Mouse (Mus musculus): ENCODE data around the gene Asna1. TPM values are rescaled to one million over a fixed set of nuclear protein-coding genes. Genes with fewer than 3 reads are reported as not detected.
A peak's percentile ranks its signal among the peaks of the same experiment; 100 is the strongest.

The Asna1 gene
- total RNA-seq, 2 experiments from 2014 or later, result 19.0 to 42.8 TPM

DNA sequence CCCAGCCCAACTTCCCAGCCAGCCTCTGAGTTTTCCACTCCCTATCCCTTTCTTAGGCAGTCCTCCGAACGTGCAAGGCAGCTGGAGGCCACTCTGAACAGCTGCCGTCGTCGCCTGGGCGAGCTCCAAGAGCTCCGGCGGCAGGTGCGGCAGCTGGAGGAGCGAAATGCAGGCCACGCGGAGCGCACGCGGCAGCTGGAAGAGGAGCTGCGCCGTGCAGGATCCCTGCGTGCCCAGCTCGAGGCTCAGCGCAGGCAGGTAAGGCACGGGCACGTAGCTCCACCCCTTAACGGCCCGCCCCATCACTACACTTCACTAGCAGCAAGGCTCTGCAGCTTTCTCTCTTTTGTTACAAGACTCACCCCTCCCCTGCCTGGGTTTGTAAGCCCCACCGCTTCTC lies 29.4 kb downstream of the Asna1 start:
- no peak for ATAC-seq (replicated peaks; ENCODE audit: low FRiP score, poor library complexity, severe bottlenecking)

DNA sequence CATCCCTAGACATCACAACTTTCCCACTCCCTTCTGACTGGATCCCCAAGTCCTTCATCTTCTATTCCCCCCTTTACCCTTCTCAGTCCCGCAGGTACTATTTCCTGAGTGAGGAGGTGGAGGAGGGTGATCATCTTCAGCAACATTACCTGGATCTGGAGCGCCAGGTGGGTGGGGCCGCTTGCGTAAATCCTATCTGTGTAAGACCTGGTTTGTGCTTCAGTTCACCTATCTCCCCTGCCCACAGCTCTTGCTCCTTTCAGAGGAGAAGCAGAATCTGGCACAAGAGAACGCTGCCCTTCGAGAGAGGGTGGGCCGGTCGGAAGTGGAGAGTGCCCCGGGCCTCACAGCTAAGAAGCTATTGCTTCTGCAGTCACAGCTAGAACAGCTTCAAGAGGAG lies 30.7 kb downstream of the Asna1 start:
- no peak for ATAC-seq (replicated peaks; ENCODE audit: low FRiP score, poor library complexity, severe bottlenecking)

- ATAC-seq (replicated peaks; ENCODE audit: low FRiP score, poor library complexity, severe bottlenecking), result peak; percentile 46
These were observed 34.2 kb downstream of the Asna1 start for GRCm38 (mm10) chr8:84990836-84991235.

DNA sequence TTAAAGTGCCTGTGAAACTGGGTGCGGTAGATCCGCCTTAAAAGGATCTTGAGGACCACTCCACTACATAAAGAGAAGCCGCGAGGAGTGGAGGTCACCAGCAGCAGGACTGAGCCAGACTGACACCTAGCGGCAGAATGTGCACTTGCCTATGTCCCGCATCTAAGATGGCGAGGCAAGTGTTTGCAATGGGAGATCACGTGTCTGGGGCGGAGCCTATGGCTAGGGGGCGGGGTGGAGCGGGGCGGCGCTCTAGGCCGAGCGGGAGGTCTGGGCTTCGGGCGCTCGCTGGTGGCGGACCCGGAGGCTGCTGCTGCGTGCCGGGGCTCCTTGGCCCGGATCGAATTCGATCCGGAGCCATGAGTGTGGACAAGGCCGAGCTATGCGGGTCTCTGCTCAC lies 34.7 kb downstream of the Asna1 start, which contains the start of gene Hook2:
Gene Hook2, plus strand, starts transcription at position 255 of the 400 bp plus-strand sequence.
- ATAC-seq (replicated peaks; ENCODE audit: low FRiP score, poor library complexity, severe bottlenecking), result peak; percentile 81

GRCm38 (mm10) chr8:84989810-84990209 lies 35.3 kb downstream of the Asna1 start:
- ATAC-seq (replicated peaks; ENCODE audit: low FRiP score, poor library complexity, severe bottlenecking), result peak; percentile 79

- peak; percentile 39 for ATAC-seq (replicated peaks; ENCODE audit: low FRiP score, poor library complexity, severe bottlenecking)
These were observed 35.8 kb downstream of the Asna1 start for GRCm38 (mm10) chr8:84989311-84989731.

DNA sequence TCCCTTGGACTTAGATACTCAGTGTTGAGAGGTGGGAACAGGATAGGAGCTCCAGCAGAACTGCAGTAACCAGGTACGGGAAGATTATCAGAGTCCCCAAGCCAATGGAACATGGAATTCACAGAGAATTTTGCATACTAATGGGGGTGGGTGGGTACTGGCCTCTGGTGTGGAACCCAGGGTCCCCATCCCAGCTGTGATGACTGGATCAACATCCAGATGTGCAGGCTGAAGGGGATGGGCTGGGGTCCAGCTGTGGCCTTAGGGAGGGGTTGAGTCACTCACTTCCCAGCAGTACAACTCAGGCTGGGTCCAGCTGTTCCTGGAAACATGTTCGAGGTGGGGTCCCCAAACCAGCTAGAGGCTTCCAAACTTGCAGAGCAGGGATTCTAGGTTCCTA lies 37.2 kb downstream of the Asna1 start:
- ATAC-seq (replicated peaks; ENCODE audit: low FRiP score, poor library complexity, severe bottlenecking), result no peak

DNA sequence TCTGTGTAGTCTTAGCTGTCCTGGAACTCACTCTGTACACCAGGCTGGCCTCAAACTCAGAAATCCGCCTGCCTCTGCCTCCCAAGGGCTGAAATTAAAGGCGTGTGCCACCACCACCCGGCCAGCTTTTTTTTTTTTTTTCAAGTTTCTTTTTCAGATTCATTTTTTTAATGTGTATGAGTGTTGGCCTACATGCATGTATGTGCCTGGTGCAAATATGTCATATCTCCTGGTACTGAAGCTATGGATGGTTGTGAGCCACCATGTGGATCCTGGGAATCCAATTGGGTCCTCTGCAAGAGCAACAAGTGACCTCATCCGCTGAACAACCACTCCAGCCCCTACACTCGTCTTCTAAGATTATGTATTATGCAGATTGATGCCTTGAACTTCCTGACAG lies 37.7 kb downstream of the Asna1 start:
- no peak for ATAC-seq (replicated peaks; ENCODE audit: low FRiP score, poor library complexity, severe bottlenecking)

DNA sequence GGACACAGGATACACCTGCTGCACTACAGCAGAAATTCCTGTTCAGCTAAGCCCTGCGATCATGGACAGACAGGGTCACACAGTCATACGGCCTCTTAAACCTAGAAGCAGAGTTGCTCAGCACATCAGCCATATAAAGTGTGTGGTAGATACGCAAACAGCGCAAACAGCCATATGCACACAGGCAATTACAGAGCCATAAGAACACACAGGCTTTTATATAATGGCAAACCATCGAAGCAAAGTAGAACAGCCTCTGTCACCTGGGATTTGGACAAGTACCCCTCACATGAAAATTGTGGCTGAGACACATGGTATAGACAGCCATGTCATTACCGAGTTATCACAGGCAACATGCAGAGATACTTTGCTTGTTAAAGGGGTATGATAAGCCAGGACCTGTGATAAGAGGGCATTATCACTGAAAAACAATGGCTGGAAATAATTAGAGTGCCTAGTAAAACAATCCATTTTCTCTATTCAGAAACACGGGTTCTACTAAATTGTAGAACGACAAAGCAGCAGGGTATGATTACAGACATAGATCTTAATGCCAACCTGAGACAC lies 38.6 kb downstream of the Asna1 start:
- no peak for ATAC-seq (replicated peaks; ENCODE audit: low FRiP score, poor library complexity, severe bottlenecking)

DNA sequence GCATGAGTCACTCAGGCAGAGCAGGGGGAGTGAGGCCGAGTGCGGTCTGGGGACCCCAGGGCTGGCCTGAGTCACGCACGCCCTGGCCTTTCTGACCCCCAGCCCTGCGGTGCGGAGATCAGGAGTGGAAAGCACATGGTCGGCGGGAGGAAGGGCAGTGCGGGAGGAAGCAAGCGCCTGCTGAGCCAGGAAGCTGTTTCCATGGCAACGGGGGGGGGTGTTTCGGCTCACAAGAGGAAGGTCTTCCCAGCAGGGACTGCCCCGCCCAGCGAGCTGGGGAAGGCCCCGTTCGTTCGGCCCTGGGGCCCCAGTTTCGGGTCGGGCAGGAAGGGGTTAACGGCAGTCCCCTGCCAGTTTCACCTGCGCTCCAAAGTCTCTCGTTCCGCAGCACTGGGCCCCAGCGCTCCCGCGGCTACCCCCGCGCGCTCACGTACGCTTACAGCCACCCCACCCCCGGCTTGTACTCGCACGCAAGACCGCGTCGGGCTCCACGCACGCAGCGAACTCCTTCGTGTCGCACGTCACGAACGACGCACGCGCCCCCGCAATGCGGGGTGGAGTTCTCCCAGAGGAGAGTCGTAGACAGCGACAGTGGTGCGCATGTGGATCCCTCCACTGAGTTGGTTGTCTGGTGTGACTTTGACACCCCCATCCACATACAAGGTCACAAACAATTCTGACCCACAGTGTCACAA lies 39.2 kb downstream of the Asna1 start:
- no peak for ATAC-seq (replicated peaks; ENCODE audit: low FRiP score, poor library complexity, severe bottlenecking)

DNA sequence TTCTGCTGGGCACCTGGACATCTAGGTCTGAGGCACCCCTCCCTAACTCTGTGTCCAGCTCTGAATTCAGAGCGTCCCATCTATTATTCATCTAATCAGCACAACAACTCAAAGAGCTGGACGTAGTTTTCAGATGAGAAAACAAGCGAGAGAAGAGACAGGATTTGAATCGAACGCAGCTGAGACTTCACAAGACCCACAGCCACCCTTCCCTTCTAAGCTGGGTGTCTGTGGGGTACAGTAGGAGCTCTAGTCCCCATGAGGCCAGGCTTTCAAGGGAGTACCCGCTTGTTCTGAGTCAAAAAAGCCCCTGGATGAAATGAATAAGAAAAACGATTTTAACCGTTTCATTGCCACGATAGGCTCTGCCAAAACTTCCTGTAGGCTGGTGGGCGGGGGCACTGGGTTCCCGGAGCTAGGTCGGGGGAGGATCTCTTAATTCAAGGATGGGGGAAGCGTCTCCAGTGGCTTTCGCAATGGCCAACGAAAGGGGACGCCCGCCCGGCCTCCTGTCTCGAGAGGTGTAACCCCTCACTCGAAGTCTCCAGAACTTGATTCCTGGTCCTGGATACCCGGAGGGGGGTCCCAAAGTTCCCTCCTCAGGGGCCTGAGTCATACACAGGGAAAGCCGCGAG lies 39.9 kb downstream of the Asna1 start:
- ATAC-seq (replicated peaks; ENCODE audit: low FRiP score, poor library complexity, severe bottlenecking), result no peak

DNA sequence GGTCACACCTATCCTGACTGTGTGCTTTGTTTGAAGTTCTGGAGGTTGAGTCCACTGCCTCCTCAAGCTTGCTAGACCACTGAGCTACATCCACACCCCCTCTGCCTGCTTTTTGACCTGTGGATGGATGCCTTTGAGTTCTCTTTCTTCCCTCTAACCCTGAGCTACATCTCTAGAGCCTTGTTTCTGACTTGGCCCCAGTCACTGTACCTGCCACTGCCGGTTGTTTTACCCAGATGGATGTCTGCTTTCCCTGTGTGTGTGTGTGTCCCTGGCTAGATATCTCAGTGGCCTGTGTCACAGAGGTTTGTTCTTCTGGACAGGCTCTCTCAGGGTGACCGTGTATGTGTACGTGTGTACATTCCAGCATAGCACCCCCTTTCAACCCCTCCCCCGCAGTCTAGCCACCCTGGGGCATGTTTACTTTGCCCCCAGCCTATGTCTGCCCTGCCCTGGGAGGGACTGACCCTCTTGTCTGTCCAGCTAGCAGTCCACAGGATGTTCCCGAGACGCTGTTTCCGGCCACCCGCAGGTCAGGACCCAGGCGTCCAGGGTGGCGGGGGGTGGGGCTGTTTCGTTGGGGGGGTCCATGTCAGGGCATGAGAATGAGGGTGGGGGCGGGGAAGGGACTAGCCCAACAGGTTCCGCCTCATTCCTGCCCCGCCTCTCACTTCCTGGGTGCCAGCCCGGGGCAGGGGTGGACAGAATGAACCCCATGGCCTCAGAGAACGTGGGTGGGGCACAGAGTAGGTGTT lies 40.6 kb downstream of the Asna1 start:
- ATAC-seq (replicated peaks; ENCODE audit: low FRiP score, poor library complexity, severe bottlenecking), result no peak

DNA sequence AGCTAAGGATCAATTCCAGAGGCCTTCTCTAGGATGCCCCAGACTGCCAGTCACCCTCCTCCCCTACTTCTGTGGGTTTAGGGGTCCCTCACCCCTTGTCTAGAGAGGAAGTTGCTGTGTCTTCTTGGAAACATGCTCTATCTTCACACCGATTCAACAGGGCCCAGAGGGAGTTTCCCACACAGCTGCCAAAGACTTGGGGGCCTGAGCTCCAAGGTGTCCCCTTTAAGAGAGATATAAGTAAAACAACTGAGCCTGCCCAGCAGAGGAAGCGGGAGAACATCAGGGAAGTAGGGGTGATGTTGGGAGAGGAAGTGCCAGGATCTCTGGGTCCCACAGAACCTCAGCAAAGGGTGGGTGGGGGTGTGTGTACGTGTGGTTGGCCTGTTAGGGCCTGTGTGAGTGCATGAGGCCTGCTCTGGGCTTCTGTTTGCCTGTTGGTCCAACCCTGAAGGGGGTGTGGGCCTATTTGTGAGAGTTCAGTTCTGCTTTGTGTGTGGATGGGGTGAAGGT lies 42.5 kb downstream of the Asna1 start:
- ATAC-seq (replicated peaks; ENCODE audit: low FRiP score, poor library complexity, severe bottlenecking), result no peak

GRCm38 (mm10) chr8:84981644-84982498 lies 43.2 kb downstream of the Asna1 start:
- no peak for ATAC-seq (replicated peaks; ENCODE audit: low FRiP score, poor library complexity, severe bottlenecking)

DNA sequence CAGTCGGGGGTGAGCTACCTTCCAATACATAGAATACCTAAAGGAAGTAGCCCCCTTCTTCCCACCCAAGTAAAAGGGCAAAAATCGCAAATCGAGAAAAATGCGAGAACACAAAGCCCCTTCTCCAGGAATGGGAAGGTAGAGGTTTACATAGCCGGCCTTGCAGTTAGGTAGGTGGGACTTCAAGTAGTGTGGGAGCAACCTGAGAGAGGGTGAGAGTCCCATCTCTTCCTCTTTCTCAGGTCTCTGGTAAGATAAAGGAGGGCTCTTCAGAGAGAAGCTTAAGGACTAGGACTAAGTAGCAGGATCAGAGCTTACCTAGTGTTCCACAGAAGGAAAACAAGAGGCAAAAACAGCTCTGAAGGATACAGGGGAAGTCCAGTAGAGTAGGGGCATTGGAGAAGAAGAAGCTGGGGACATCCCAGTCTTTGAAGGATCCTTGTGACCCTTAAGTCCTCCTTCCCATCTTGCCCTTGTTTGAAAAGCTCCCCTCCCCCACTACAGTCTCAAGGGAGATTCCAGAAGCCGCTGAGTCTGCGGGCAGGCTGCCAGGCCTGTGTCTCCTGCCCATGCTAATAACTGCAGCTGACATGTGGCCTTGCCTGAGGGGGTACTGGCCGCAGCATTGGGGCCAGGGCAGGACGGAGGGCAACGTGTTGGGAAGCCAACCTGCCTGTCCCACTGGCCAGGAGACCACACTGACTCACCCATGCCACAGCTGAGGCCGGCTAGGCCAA lies 44.3 kb downstream of the Asna1 start:
- ATAC-seq (replicated peaks; ENCODE audit: low FRiP score, poor library complexity, severe bottlenecking), result no peak

DNA sequence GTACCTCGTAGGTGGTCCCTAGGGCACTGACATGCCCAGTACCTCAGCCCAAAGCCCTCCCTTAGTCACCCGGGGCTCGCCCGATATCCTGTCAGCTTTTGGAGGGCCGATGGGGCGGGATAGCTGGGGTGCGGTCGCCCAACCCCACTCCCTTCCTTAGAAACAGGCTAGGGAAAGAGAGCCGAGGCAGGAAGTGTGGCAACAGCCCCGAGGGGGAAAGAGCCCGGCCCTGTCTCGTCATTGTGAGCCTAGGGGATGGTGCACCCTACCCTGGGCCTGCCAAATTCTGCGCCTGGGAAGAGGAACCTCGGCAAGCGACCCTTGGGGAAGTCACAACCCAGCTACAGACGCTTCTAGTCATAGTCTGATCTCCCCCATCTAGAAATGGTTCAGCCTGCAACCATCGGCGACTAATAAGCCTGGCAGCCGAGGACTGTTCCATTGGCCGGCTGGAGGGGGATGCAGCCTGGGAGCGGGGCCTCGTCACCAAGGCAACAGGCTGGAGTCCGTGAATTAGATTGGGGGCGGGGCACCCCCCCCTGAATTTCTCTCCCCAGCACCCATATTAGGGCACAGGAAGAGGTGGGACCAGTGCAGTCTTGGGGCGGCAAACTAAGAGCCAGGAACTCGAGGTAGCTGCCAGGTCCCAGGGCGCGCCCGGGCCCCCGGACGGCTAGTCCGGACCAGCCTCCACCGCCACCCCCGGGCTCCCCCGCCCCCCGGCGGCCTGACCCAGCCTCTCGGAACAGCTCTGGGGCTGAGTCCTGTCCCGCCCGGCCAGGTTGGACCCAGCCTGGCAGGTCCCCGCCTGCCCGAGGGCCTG lies 45.3 kb downstream of the Asna1 start:
- peak; percentile 59 for ATAC-seq (replicated peaks; ENCODE audit: low FRiP score, poor library complexity, severe bottlenecking)

- no peak for ATAC-seq (replicated peaks; ENCODE audit: low FRiP score, poor library complexity, severe bottlenecking)
These were observed 46.7 kb downstream of the Asna1 start, which contains the start of gene Junb for GRCm38 (mm10) chr8:84978248-84978940. Gene Junb (minus strand): TSS chr8:84978718.

All from erythroid progenitor cell, adult 5-6 weeks (primary cell).